Comparison of ENCODE assay signal across 26 mouse cellular contexts in genomic region chr3:149163591-149163990, GRCm38 (mm10).
DNase-seq lines count a peak whose midpoint lies in the region; ATAC-seq and TF ChIP-seq lines count a peak whose summit lies in the region.
"Had no signal": no experiment of that assay in that cellular context is flagged by ENCODE, and none has a peak within 500 bp of the region (broad histone marks: within the 10 kb centered on the region; RNA-seq: fewer than 3 reads in every experiment).

No protein-coding gene starts in this region.

- 0 out of 2 replicates have a peak overlapping the region, but pooled peaks have one; percentile 9 for H3K4me2 ChIP-seq in lung, embryonic 15.5 days
- H3K4me2 ChIP-seq: embryonic facial prominence, embryonic 12.5 days; forebrain, embryonic 13.5 days; forebrain, embryonic 15.5 days had no signal

- no peak overlapping the region for H3K9ac ChIP-seq in lung, embryonic 15.5 days
- H3K9ac ChIP-seq: embryonic facial prominence, embryonic 12.5 days; forebrain, embryonic 13.5 days; forebrain, embryonic 15.5 days had no signal

- H3K36me3 ChIP-seq in lung, embryonic 15.5 days, result no peaks in the 10 kb centered on the region
- no peaks in the 10 kb centered on the region for H3K36me3 ChIP-seq in thymus, adult 2 months (ENCODE audit: control insufficient read depth, insufficient read depth, low read length)
- H3K36me3 ChIP-seq: embryonic facial prominence, embryonic 10.5 days; embryonic facial prominence, embryonic 12.5 days; forebrain, embryonic 15.5 days; G1E had no signal

- H3K9me3 ChIP-seq in lung, embryonic 15.5 days, result no peaks in the 10 kb centered on the region
- H3K9me3 ChIP-seq: embryonic facial prominence, embryonic 10.5 days; embryonic facial prominence, embryonic 12.5 days; forebrain, embryonic 13.5 days; forebrain, embryonic 15.5 days had no signal

- no peaks in the 10 kb centered on the region for H3K27me3 ChIP-seq in lung, embryonic 15.5 days
- H3K27me3 ChIP-seq in thymus, adult 2 months (ENCODE audit: control insufficient read depth, insufficient read depth, low read length), result no peaks in the 10 kb centered on the region
- H3K27me3 ChIP-seq: CH12.LX; embryonic facial prominence, embryonic 12.5 days; forebrain, embryonic 13.5 days; forebrain, embryonic 15.5 days; Patski had no signal

- no peak for ATAC-seq in lung, embryonic 15.5 days (ENCODE audit: borderline replicate concordance, extremely low read depth, low FRiP score, low TSS enrichment)
- ATAC-seq: activated CD4-positive, CD25-positive, alpha-beta regulatory T cell, adult 4 months; CD4-positive, CD25-positive, alpha-beta regulatory T cell, adult 4 months; forebrain, embryonic 13.5 days; forebrain, embryonic 15.5 days; Patski had no signal

- intact Hi-C loops in heart, postnatal 36 days (cut with DNase I), result no loop called here

- no peak overlapping the region for H3K4me3 ChIP-seq in lung, embryonic 15.5 days
- H3K4me3 ChIP-seq in lung, adult 2 months (replicated peaks; ENCODE audit: extremely low read depth, low read depth, low read length), result no peak overlapping the region
- H3K4me3 ChIP-seq in thymus, adult 2 months (ENCODE audit: control insufficient read depth, insufficient read depth, low read length), result no peak overlapping the region
- H3K4me3 ChIP-seq: embryonic facial prominence, embryonic 10.5 days; embryonic facial prominence, embryonic 12.5 days; forebrain, embryonic 13.5 days; forebrain, embryonic 15.5 days had no signal

- no peak for TF ChIP-seq POLR2A in lung, adult 2 months (IDR thresholded peaks at IDR 0.05; ENCODE audit: borderline replicate concordance, extremely low read depth, low read depth, low read length)
- TF ChIP-seq POLR2A in thymus, adult 2 months (IDR thresholded peaks at IDR 0.05; ENCODE audit: control insufficient read depth, extremely low read depth, insufficient read depth, low read length, poor library complexity), result no peak

- no peak for TF ChIP-seq CTCF in lung, adult 2 months (IDR thresholded peaks at IDR 0.05; ENCODE audit: insufficient read depth, low read length)
- no peak for TF ChIP-seq CTCF in thymus, adult 2 months (IDR thresholded peaks at IDR 0.05; ENCODE audit: borderline replicate concordance, control insufficient read depth, extremely low read depth, insufficient read depth, low read length, poor library complexity)

- WGBS in lung, embryonic 15.5 days, result 28% methylated on average over 6 of the region's 6 CpGs
- WGBS in lung, adult 2 months, result 58% methylated on average over 6 of the region's 6 CpGs
- 32% methylated on average over 6 of the region's 6 CpGs for WGBS in thymus, adult 2 months

- H3K4me1 ChIP-seq in lung, embryonic 15.5 days, result peaks cover 11% of the 10 kb centered on the region
- no peaks in the 10 kb centered on the region; the same call in 1 of the 2 replicates for H3K4me1 ChIP-seq in lung, adult 2 months (ENCODE audit: control insufficient read depth, insufficient read depth, low read length)
- H3K4me1 ChIP-seq in thymus, adult 2 months (replicated peaks; ENCODE audit: control insufficient read depth, insufficient read depth, low read length), result no peaks in the 10 kb centered on the region
- H3K4me1 ChIP-seq: embryonic facial prominence, embryonic 10.5 days; embryonic facial prominence, embryonic 12.5 days; forebrain, embryonic 13.5 days; forebrain, embryonic 15.5 days had no signal

- H3K27ac ChIP-seq in lung, embryonic 15.5 days, result no peak overlapping the region
- no peak overlapping the region for H3K27ac ChIP-seq in thymus, adult 2 months (ENCODE audit: control insufficient read depth, insufficient read depth, low read length)
- H3K27ac ChIP-seq: embryonic facial prominence, embryonic 10.5 days; embryonic facial prominence, embryonic 12.5 days; forebrain, embryonic 13.5 days; forebrain, embryonic 15.5 days had no signal

- DNase-seq in heart, adult 11 months, result peak; percentile 8
- DNase-seq in heart, postnatal 36 days, result no peak
- DNase-seq in lung, adult 2 months, result no peak
- DNase-seq in thymus, postnatal 14 days, result peak; percentile 10
- no peak for DNase-seq in thymus, adult 2 months
- DNase-seq in thymus, postnatal 4 days, result peak; percentile 22
- no peak for DNase-seq in frontal cortex, postnatal 36 days (ENCODE audit: low spot score in 2 of 2)
- DNase-seq: adrenal gland, postnatal 10 days; adrenal gland, postnatal 25 days; B cell, adult 2 months; cerebellum, adult 11 months; cerebellum, adult 18-20 months; cerebellum, adult 8-10 months; cerebellum, adult 9-11 months; cerebellum, postnatal 14 days; cerebellum, postnatal 36 days had no signal

Comparison
In these comparisons a context has a peak if more than half of its experiments do, and no peak if none do; other contexts are left out.
1. DNase-seq: peak in heart, adult 11 months (single experiment), thymus, postnatal 14 days (single experiment) and thymus, postnatal 4 days (single experiment); none in heart, postnatal 36 days (0 of 2), lung, adult 2 months (single experiment), thymus, adult 2 months (single experiment) and frontal cortex, postnatal 36 days (0 of 2).